In genomic region chr2:165962824-165963223, GRCm38 (mm10) we compare ENCODE assay signal across 22 mouse cellular contexts.
"Had no signal": no experiment of that assay in that cellular context is flagged by ENCODE, and none has a peak within 500 bp of the region (broad histone marks: within the 10 kb centered on the region; RNA-seq: fewer than 3 reads in every experiment).

No protein-coding gene starts in this region.

- H3K9me3 ChIP-seq: forebrain, embryonic 15.5 days; heart, embryonic 13.5 days; heart, embryonic 15.5 days; hindbrain, embryonic 13.5 days; hindbrain, embryonic 15.5 days; kidney, embryonic 15.5 days; limb, embryonic 10.5 days; limb, embryonic 12.5 days had no signal

- H3K27me3 ChIP-seq: forebrain, embryonic 15.5 days; heart, embryonic 13.5 days; heart, embryonic 15.5 days; hindbrain, embryonic 13.5 days; hindbrain, embryonic 15.5 days; kidney, embryonic 15.5 days; limb, embryonic 12.5 days had no signal

- H3K4me2 ChIP-seq: forebrain, embryonic 15.5 days; heart, embryonic 13.5 days; heart, embryonic 15.5 days; hindbrain, embryonic 13.5 days; hindbrain, embryonic 15.5 days; kidney, embryonic 15.5 days; limb, embryonic 12.5 days had no signal

- H3K36me3 ChIP-seq: forebrain, embryonic 15.5 days; heart, embryonic 13.5 days; heart, embryonic 15.5 days; hindbrain, embryonic 13.5 days; hindbrain, embryonic 15.5 days; kidney, embryonic 15.5 days; limb, embryonic 10.5 days; limb, embryonic 12.5 days had no signal

- H3K27ac ChIP-seq: forebrain, embryonic 15.5 days; heart, embryonic 13.5 days; heart, embryonic 15.5 days; hindbrain, embryonic 13.5 days; hindbrain, embryonic 15.5 days; hindbrain, postnatal 0 days; kidney, embryonic 15.5 days; kidney, postnatal 0 days; layer of hippocampus, adult 2 months; left cerebral cortex, adult 2 months; limb, embryonic 10.5 days; limb, embryonic 12.5 days had no signal

- DNase-seq: forebrain, postnatal 0 days; gastrocnemius, postnatal 14 days; gastrocnemius, postnatal 36 days; heart, adult 11 months; kidney, adult 11 months; kidney, adult 2 months; kidney, adult 9 months; kidney, postnatal 25 days; kidney, postnatal 4 days had no signal

- H3K9ac ChIP-seq: forebrain, embryonic 15.5 days; forebrain, postnatal 0 days; heart, embryonic 13.5 days; heart, embryonic 15.5 days; hindbrain, embryonic 13.5 days; hindbrain, embryonic 15.5 days; kidney, embryonic 15.5 days; limb, embryonic 12.5 days had no signal

- ATAC-seq: forebrain, embryonic 15.5 days; forebrain, postnatal 0 days; hindbrain, postnatal 0 days; intestine, embryonic 16.5 days had no signal

- H3K4me3 ChIP-seq: forebrain, embryonic 15.5 days; heart, embryonic 13.5 days; heart, embryonic 15.5 days; hindbrain, embryonic 13.5 days; hindbrain, embryonic 15.5 days; kidney, embryonic 15.5 days; layer of hippocampus, adult 2 months; left cerebral cortex, adult 2 months; limb, embryonic 10.5 days; limb, embryonic 12.5 days had no signal
